Mouse (Mus musculus): ENCODE results near the gene Naaa.

The Naaa gene

GRCm38 (mm10) chr5:92215308-92215707 is 62.7 kb downstream of the Naaa start, which contains the start of gene U90926:
TSS of gene U90926 (minus strand) at chr5:92215408.
- DNase-seq (ENCODE audit: low spot score), result no peak

DNA sequence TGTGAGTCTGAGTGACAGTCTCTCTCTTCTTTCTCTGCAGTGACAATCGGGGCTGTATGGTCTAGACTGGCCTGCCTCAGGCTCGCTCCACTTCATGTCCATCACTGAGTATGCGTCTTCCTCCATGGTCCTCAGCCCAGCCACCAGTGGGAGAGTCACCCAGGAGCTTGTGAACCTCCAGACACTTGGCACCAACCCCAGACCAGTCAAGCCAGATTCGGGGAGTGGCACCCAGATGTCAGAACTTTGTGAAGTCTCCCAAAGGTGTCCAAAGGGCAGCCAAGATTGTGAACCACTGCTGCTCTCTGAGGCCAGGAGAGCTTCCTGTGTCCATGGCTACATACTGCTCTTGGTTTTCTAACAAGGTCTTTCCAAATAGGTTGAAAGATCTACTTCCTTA is 65.7 kb downstream of the Naaa start:
- no peak for DNase-seq (ENCODE audit: low spot score)

- no peak for DNase-seq (ENCODE audit: low spot score)
Observed at GRCm38 (mm10) chr5:92210205-92210604, 67.8 kb downstream of the Naaa start.
